Mouse (Mus musculus): ENCODE measurements around the gene Qser1. TPM values are rescaled to one million over a fixed set of nuclear protein-coding genes. Genes with fewer than 3 reads are reported as not detected.

Qser1 gene
- polyA plus RNA-seq, 1 experiment from 2014 or later, result 5.8 TPM

DNA sequence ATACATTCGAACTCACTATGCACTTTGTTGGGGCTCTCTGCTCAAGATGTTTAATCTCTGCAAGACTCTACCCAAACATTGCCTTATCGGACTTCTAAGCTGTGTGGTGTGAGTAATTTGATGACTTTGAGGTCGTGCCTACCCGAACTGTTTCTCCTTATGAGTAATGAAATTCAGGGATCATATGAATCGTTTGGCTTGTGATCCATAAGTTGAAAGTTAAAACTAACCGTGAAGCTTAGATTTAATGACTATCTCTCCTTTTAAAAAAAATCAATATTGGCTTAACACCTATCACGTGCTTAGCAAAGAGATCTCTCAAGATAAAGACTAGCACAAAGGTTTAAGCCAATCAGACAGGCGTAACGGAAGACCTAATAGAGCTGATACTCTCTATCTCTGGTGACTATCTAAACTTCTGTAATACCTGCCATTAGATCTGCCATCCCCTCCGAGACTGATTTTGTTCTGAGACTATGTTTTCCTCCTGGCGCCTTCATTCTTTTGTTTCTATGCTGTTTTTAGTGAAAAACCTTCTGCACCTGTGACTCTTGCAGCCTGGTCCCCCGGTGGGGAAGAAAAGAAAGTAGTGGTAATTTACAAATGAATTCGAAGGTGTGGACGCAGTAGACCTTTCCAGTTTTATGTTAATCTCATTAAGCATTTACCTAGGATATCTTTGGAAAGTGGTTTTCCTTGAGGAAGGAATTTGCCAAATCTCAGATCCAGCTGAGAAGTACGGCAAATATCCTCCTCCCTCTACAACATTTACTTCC lies 1.2 kb upstream of the Qser1 start:
- no peaks in the 10 kb centered on the region for H3K9me3 ChIP-seq (replicated peaks)
- H3K9ac ChIP-seq, result peak overlapping the region; percentile 99
- peak overlapping the region; percentile 99 for H3K27ac ChIP-seq
- H3K36me3 ChIP-seq, result no peaks in the 10 kb centered on the region
- H3K4me2 ChIP-seq, result peak overlapping the region; percentile 90
- ATAC-seq (replicated peaks; ENCODE audit: insufficient number of reproducible peaks, insufficient read depth, low FRiP score, low read depth), result no peak
- peaks cover 20% of the 10 kb centered on the region for H3K4me1 ChIP-seq (replicated peaks)
- peak overlapping the region; percentile 97 for H3K4me3 ChIP-seq
- no peaks in the 10 kb centered on the region for H3K27me3 ChIP-seq
- WGBS, result 1% methylated on average over 15 of the region's 15 CpGs

DNA sequence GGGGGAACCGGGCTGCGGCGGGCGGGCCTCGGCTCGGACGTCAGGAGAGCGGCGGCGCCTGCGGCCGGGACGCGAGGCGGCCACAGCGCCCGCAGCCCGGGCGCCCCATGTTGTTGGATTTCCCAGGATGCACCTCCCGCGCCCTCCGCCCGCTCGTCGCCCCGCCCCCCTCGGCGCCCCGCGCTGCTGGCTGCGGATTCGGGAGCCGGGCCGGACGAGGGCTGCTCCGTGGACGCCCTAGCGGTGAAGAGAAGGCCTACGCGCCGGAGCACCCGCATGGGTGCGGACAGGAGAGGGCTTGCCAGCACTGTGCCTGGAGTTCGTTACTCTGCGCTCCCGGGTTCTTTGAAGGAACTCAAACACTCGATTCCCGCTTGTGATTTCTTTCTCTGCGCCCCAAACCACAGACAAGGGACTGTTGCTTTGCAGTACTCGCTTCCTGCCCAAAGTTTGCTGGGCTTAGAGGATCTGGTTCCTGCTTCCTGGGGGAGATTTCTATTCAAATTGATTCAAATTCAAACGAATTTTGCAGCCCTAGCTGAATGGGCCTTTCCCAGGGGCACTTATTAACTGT lies 393 bp upstream of the Qser1 start:
- no peaks in the 10 kb centered on the region for H3K36me3 ChIP-seq
- under 1% methylated on average over 36 of the region's 51 CpGs for WGBS
- ATAC-seq (replicated peaks; ENCODE audit: insufficient number of reproducible peaks, insufficient read depth, low FRiP score, low read depth), result peak; percentile 91
- peak overlapping the region; percentile 99 for H3K9ac ChIP-seq
- peaks cover 20% of the 10 kb centered on the region for H3K4me1 ChIP-seq (replicated peaks)
- H3K27me3 ChIP-seq, result no peaks in the 10 kb centered on the region
- no peaks in the 10 kb centered on the region for H3K9me3 ChIP-seq (replicated peaks)
- H3K4me2 ChIP-seq, result peak overlapping the region; percentile 90
- peak overlapping the region; percentile 99 for H3K27ac ChIP-seq
- peak overlapping the region; percentile 97 for H3K4me3 ChIP-seq

DNA sequence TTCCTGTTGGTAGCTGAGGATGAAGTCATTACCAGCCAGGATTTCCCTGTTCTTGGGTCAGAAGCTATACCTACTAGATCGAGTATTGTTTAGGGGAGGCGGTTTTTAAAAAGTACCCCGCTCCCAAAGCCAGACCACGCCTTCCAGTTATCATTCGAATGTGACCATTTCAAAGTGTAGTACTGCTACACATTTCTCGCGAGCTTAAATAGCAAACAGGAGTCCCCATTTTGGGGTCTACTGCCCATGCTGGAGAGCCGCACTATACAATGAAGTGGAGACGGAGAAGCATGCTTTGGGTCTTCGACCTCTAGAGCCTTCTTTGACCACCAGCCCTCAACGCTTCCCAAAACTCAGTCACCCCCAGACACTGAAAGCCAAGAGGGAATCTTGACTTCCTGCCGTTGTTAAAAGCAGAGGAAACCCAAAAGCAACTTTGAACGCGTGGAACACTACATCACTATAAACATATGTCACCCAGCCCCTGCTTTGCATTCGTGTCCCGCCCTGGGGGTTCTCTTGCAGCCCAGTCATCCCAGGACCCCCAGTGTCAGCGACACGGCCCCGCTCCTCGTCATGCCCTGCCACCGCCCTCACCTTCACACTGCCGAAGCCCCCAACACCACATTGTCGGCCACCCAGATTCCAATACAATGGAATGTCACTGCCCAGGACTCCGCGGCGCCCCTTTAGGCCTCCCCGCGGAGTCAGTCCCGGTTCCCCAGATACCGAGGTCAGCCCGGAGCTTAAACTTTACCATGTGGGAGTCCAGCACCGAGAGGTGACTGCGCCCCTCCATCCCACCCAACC lies 794 bp downstream of the Qser1 start:
- Histone ChIP-seq H3K27me3 (no peaks in the 10 kb centered on the region), H3K36me3 (no peaks in the 10 kb centered on the region), H3K4me2 (peak overlapping the region; percentile 90), H3K9ac (peak overlapping the region; percentile 99), H3K4me1 (replicated peaks) (peaks cover 20% of the 10 kb centered on the region), H3K27ac (peak overlapping the region; percentile 99), H3K9me3 (replicated peaks) (no peaks in the 10 kb centered on the region), H3K4me3 (peak overlapping the region; percentile 97)
- WGBS, result under 1% methylated on average over 33 of the region's 33 CpGs
- peak; percentile 21 for ATAC-seq (replicated peaks; ENCODE audit: insufficient number of reproducible peaks, insufficient read depth, low FRiP score, low read depth)

DNA sequence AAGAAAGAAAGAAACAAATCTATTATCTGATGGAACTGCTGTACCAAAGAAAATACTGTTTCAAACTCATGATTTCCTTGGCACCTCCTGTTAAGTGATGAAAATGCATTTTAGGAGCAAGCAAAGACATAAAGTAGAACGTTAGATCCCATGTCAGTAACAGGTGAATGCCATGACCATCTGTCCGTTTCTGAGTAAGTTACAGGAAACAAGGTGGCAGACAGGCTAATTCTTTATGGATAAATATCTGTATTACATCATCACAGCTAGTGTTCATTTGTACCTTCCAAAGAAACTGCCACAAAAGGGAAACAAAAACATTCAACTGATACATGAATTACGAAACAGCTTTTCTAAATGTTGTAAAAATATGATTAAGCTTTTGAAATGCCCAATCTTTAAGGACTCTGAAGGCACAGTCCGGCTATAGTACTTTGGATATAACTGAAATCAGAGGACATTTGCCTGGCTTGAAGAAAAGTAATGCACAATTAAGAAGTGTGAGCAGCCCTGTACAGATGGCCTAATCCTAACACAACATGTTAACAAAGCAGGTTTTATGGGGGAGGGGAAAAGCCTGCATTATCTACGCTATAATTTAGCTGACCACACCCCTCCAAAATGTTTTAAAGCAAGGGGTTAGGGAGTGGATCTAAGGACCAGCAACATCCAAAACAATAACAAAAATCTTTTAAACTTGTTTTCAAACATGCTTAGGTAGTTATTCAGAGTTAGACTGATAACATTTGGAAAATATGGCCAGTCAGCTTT lies 2.2 kb downstream of the Qser1 start:
- H3K27me3 ChIP-seq, result no peaks in the 10 kb centered on the region
- H3K4me2 ChIP-seq, result no peak overlapping the region
- peaks cover 27% of the 10 kb centered on the region for H3K4me1 ChIP-seq (replicated peaks)
- H3K27ac ChIP-seq, result no peak overlapping the region
- H3K9ac ChIP-seq, result no peak overlapping the region
- H3K36me3 ChIP-seq, result no peaks in the 10 kb centered on the region
- WGBS, result 61% methylated on average over 5 of the region's 5 CpGs
- H3K9me3 ChIP-seq (replicated peaks), result no peaks in the 10 kb centered on the region
- ATAC-seq (replicated peaks; ENCODE audit: insufficient number of reproducible peaks, insufficient read depth, low FRiP score, low read depth), result no peak
- no peak overlapping the region for H3K4me3 ChIP-seq

DNA sequence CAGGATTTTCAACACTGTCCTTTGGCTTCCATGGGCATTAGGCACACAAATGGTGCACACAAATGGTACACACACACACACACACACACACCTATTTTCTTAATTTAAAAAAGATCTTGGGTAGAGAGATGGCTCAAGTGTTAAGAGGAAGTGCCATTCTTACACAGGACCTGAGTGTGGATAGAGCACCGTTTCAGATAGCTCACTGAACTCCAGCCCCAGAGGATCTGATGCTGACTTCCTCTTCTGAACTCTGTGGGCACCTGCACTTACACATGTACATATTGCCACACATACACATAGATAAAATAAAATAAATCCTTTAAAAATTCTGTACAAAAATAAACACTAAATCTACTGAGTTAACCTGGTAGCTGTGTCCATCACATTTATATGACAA lies 11.1 kb downstream of the Qser1 start:
- H3K36me3 ChIP-seq, result no peaks in the 10 kb centered on the region
- 67% methylated on average over 1 of the region's 1 CpGs for WGBS

DNA sequence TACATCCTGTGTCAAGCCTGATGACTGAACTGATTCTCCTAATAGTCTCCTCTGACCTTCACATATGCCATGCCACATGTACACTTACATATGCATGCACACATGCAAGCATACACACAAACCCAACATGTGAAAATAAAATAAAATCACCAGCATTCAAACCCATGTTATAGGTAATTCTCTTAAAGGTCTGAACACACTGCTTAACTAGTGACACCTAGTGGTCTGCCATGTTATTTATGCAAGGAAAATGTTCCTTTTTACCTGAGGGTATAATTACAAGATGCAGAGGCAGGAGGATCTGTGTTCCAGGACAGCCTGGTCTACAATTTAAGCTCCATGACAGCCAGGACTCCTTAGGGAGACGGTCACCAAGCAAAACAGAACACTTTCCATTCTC lies 41.8 kb downstream of the Qser1 start:
- Histone ChIP-seq H3K36me3 (peaks cover 49% of the 10 kb centered on the region), H3K27me3 (no peaks in the 10 kb centered on the region), H3K4me3 (no peak overlapping the region), H3K4me1 (replicated peaks) (no peaks in the 10 kb centered on the region), H3K4me2 (no peak overlapping the region), H3K27ac (no peak overlapping the region), H3K9ac (no peak overlapping the region), H3K9me3 (replicated peaks) (no peaks in the 10 kb centered on the region)
- no peak for ATAC-seq (replicated peaks; ENCODE audit: insufficient number of reproducible peaks, insufficient read depth, low FRiP score, low read depth)
- 85% methylated on average over 1 of the region's 1 CpGs for WGBS

More for the DNA sequence above, 11.1 kb downstream of the Qser1 start:
- no peaks in the 10 kb centered on the region for H3K9me3 ChIP-seq (replicated peaks)
- no peak for ATAC-seq (replicated peaks; ENCODE audit: insufficient number of reproducible peaks, insufficient read depth, low FRiP score, low read depth)
- H3K9ac ChIP-seq, result no peak overlapping the region
- no peak overlapping the region for H3K4me2 ChIP-seq
- no peak overlapping the region for H3K4me3 ChIP-seq
- H3K4me1 ChIP-seq (replicated peaks), result peaks cover 4% of the 10 kb centered on the region; the same call in 1 of the 2 replicates
- no peak overlapping the region for H3K27ac ChIP-seq
- H3K27me3 ChIP-seq, result no peaks in the 10 kb centered on the region

DNA sequence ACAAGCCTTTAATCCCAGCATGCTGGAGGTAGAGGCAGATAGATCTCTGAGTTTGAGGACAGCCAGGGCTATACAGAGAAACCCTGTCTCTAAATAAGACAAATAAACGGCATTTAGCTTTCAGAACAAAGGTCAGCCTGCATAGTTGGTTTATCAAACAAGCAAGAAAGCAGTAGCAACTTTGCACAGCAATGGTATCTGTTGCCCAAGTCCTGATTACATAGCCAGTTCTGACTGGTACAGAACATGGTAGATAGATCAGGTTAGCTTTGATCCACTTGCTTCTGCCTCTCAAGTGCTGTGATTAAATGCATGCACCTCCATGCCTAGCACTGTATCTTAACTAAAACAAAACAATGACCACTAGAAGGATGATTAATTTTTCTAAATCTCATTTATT lies 47.9 kb downstream of the Qser1 start:
- Histone ChIP-seq H3K36me3 (peaks cover 45% of the 10 kb centered on the region), H3K4me2 (no peak overlapping the region), H3K4me1 (replicated peaks) (no peaks in the 10 kb centered on the region), H3K9me3 (replicated peaks) (no peaks in the 10 kb centered on the region), H3K9ac (no peak overlapping the region), H3K27me3 (no peaks in the 10 kb centered on the region), H3K4me3 (no peak overlapping the region), H3K27ac (no peak overlapping the region)
- no peak for ATAC-seq (replicated peaks; ENCODE audit: insufficient number of reproducible peaks, insufficient read depth, low FRiP score, low read depth)
- WGBS, result 80% methylated on average over 1 of the region's 1 CpGs

DNA sequence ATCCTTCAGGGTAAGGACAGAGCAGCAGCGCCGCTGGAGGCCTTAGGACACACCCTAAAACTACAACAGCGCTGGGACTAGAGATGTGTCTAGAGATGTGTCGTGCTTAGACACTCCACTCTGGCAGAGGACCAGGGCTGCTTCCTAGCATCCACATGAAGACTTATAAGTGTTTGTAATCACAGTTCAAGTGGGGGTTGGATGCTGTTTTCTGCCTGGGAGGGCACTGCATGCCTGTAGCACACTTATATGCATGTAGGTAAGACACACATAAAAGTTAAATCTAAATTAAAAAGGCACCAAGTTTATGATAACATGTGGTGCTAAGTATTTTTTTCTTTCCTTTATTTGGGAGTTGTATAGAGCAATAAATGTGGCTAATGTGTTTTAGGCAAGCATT lies 52.5 kb downstream of the Qser1 start:
- H3K36me3 ChIP-seq, result peaks cover 38% of the 10 kb centered on the region
- no peaks in the 10 kb centered on the region for H3K27me3 ChIP-seq
- H3K4me2 ChIP-seq, result no peak overlapping the region
- ATAC-seq (replicated peaks; ENCODE audit: insufficient number of reproducible peaks, insufficient read depth, low FRiP score, low read depth), result no peak
- no peak overlapping the region for H3K27ac ChIP-seq
- H3K4me1 ChIP-seq (replicated peaks), result no peaks in the 10 kb centered on the region; the same call in 1 of the 2 replicates
- no peaks in the 10 kb centered on the region for H3K9me3 ChIP-seq (replicated peaks)
- no peak overlapping the region for H3K9ac ChIP-seq
- H3K4me3 ChIP-seq, result no peak overlapping the region
- WGBS, result 69% methylated on average over 4 of the region's 4 CpGs

DNA sequence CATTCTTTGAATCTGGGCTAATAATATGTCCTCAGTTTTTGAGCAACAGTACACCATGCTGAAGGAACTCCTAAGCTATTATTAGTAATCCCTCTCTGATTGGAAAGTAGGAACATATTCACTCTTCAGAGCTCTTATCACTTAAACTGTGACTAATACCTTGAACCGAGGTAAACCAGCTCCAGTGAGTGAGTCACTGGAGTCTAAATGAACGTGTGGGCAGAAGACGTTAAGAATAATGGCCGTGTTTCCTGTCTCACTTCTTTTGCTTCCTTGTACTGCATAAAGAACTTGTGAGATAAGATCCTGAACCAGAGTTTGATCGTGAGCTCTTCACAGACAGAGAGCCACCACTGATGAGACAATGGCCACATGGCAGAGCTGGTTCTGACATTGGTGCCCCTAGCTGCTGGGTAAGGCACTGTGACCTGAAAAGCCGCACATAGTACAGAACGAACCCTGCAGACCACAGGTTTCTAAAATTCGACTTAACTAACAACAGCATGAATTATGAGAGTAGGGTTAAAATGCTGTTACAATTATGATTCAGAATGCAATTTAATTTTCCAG lies 53.3 kb downstream of the Qser1 start:
- 41% methylated on average over 8 of the region's 8 CpGs for WGBS
- Histone ChIP-seq H3K27ac (peak overlapping the region; percentile 43), H3K9me3 (replicated peaks) (no peaks in the 10 kb centered on the region), H3K27me3 (no peaks in the 10 kb centered on the region), H3K9ac (no peak overlapping the region), H3K36me3 (peaks cover 36% of the 10 kb centered on the region), H3K4me1 (replicated peaks) (no peaks in the 10 kb centered on the region; the same call in 1 of the 2 replicates), H3K4me3 (no peak overlapping the region), H3K4me2 (no peak overlapping the region)
- no peak for ATAC-seq (replicated peaks; ENCODE audit: insufficient number of reproducible peaks, insufficient read depth, low FRiP score, low read depth)

DNA sequence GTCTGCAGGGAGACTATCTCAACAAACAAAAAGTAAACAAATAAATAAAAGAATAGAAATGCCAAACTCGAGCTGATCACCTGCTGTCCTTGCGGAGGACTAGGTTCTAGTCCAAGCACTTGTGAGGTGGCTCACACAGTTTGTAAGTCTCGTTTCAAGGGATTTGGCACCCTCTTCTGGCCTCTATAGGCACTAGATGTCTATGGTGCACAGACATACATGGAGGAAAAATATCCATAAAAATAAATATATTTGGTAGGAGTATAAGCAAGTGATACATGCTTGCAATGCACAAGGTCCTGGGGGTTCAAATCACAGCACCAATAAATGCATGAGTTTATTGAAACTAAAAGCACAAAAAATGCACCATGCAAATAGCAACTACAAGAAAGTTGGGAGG lies 65.9 kb downstream of the Qser1 start:
- WGBS, result 67% methylated on average over 3 of the region's 3 CpGs
- Histone ChIP-seq H3K4me3 (no peak overlapping the region), H3K4me1 (replicated peaks) (no peaks in the 10 kb centered on the region), H3K9me3 (replicated peaks) (no peaks in the 10 kb centered on the region), H3K27me3 (no peaks in the 10 kb centered on the region), H3K27ac (no peak overlapping the region), H3K4me2 (no peak overlapping the region), H3K9ac (no peak overlapping the region), H3K36me3 (no peaks in the 10 kb centered on the region; the same call in 1 of the 2 replicates)
- ATAC-seq (replicated peaks; ENCODE audit: insufficient number of reproducible peaks, insufficient read depth, low FRiP score, low read depth), result no peak
